Mouse (Mus musculus) heart, embryonic 14.5 days (tissue): ENCODE data around the gene 4930595D18Rik. TPM values are rescaled to one million over a fixed set of nuclear protein-coding genes. Genes with fewer than 3 reads are reported as not detected.

Source experiments
- ATAC-seq: fragments of 200-750 bp; cut with Nextera tagmentation; 2 replicates; pipeline ENCODE4 v1.8.0; 2017; ENCODE audit warnings: low read depth, moderate TSS enrichment; ENCODE audit not compliant: insufficient number of reproducible peaks, insufficient read depth, low FRiP score
- H3K27ac ChIP-seq, 2 experiments: fragments of 200-500 bp in 1 of 2; fragments of 300-500 bp in 1 of 2; sonication (generic) in 1 of 2; replicated peaks in 1 of 2; 2 replicates each; pipeline ENCODE4 v1.5.1; 2012 to 2014; ENCODE audit warnings: low read depth in 2 of 2, low read length in 2 of 2, control low read depth in 1 of 2, mild to moderate bottlenecking in 1 of 2, mixed read lengths in 1 of 2; ENCODE audit not compliant: control insufficient read depth in 1 of 2, insufficient read depth in 1 of 2
- H3K27me3 ChIP-seq: fragments of 300-500 bp; sonication (generic); 2 replicates; pipeline ENCODE4 v1.6.1; 2014; ENCODE audit warnings: mild to moderate bottlenecking, low read length, control low read depth; ENCODE audit not compliant: control insufficient read depth, insufficient read depth
- H3K36me3 ChIP-seq: fragments of 300-500 bp; sonication (generic); 2 replicates; pipeline ENCODE4 v1.6.1; 2014; ENCODE audit warnings: mild to moderate bottlenecking, control low read depth, low read length, mixed read lengths; ENCODE audit not compliant: control insufficient read depth, insufficient read depth
- H3K4me1 ChIP-seq, 2 experiments: fragments of 200-500 bp in 1 of 2; fragments of 300-500 bp in 1 of 2; sonication (generic) in 1 of 2; 2 replicates each; pipeline ENCODE4 v1.6.1; 2012 to 2014; ENCODE audit warnings: low read length in 2 of 2, control low read depth in 1 of 2, mixed read lengths in 1 of 2; ENCODE audit not compliant: control insufficient read depth in 2 of 2, insufficient read depth in 2 of 2
- H3K4me2 ChIP-seq: fragments of 300-500 bp; sonication (generic); 2 replicates; pipeline ENCODE4 v1.6.1; 2014; ENCODE audit warnings: mild to moderate bottlenecking, low read length
- H3K4me3 ChIP-seq, 2 experiments: fragments of 200-500 bp in 1 of 2; fragments of 300-500 bp in 1 of 2; sonication (generic) in 1 of 2; 2 replicates each; pipeline ENCODE4 v1.5.1; 2012 to 2014; ENCODE audit warnings: low read length in 2 of 2, mild to moderate bottlenecking in 2 of 2, control low read depth in 1 of 2, low read depth in 1 of 2, moderate library complexity in 1 of 2; ENCODE audit not compliant: control insufficient read depth in 1 of 2, insufficient read depth in 1 of 2
- H3K9ac ChIP-seq: fragments of 300-500 bp; sonication (generic); 2 replicates; pipeline ENCODE4 v1.6.1; 2014; ENCODE audit warnings: mild to moderate bottlenecking, low read length
- H3K9me3 ChIP-seq: fragments of 300-500 bp; sonication (generic); 2 replicates; pipeline ENCODE4 v1.6.1; 2016; ENCODE audit warnings: low read length, control low read depth; ENCODE audit not compliant: control insufficient read depth
- whole genome bisulfite sequencing: fragments of 180-500 bp; shearing (Covaris S2); extraction: QIAGEN DNeasy Blood & Tissue Kit; methylation state at CpG from one replicate; pipeline ENCODE4 v1.1.7; 2014; 5-methylcytosine and 5-hydroxymethylcytosine counted together
- polyA plus RNA-seq: library from polyadenylated mRNA; unstranded; fragments of >200 nt; fragmentation: Nextera tagmentation; extraction: Ambion mirVana; gene quantifications from 2 replicates; pipeline ENCODE4 v1.2.1, GENCODE M21; 2014

4930595D18Rik gene
- polyA plus RNA-seq, 1 experiment from 2014 or later = not detected

DNA sequence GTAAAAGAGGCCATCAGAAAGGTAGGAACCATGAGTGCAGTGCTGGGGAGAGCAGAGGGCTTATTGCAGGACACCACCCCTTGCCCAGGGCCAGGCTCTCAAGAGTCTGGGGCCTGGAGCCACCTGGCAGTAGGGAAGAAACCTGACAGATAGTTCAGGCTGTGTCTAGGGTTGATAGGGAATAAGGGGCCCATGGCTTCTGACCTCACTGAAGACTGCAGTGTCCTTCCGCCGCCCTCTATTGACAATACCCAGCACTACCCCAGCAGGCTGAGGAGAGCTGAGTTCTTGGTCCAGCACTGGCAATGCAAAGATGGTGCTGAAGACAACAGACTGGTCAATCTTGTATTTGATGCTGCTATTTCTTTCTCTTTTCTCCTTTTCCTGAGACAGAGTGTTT, 47.2 kb downstream of the 4930595D18Rik start:
- no peak overlapping the region for H3K4me2 ChIP-seq
- no peak overlapping the region for H3K27ac ChIP-seq
- ATAC-seq = no peak
- H3K9ac ChIP-seq = no peak overlapping the region
- WGBS = 64% methylated on average over 2 of the region's 2 CpGs
- H3K4me1 ChIP-seq = peaks cover 0 to 10% of the 10 kb centered on the region in 2 experiments; a peak in 2 of 4 replicates
- H3K4me3 ChIP-seq = no peak overlapping the region
- no peaks in the 10 kb centered on the region for H3K9me3 ChIP-seq
- no peaks in the 10 kb centered on the region for H3K36me3 ChIP-seq
- H3K27me3 ChIP-seq = no peaks in the 10 kb centered on the region

DNA sequence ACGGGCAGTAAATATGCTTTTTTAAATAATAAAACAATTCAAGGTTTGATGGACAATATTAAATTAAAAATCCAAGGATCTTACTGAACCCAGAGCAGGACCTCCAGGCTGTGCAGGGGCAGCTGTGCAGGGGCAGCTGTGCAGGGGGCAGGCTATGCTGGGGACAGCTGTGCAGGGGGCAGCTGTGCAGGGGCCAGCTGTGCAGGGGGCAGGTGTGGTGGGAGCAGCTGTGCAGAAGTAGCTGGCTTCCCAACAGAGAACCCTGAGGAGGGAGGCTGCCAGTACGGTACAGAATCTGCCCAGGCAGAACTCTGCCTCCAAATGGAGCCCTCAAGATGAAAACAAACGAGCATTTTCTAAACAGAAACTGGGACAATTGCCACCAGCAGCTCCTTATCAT, 48.3 kb downstream of the 4930595D18Rik start:
- 64% methylated on average over 3 of the region's 3 CpGs for WGBS
- H3K9me3 ChIP-seq = 0 out of 2 replicates have a peak, but pooled peaks cover 3% of the 10 kb centered on the region
- no peak for ATAC-seq

DNA sequence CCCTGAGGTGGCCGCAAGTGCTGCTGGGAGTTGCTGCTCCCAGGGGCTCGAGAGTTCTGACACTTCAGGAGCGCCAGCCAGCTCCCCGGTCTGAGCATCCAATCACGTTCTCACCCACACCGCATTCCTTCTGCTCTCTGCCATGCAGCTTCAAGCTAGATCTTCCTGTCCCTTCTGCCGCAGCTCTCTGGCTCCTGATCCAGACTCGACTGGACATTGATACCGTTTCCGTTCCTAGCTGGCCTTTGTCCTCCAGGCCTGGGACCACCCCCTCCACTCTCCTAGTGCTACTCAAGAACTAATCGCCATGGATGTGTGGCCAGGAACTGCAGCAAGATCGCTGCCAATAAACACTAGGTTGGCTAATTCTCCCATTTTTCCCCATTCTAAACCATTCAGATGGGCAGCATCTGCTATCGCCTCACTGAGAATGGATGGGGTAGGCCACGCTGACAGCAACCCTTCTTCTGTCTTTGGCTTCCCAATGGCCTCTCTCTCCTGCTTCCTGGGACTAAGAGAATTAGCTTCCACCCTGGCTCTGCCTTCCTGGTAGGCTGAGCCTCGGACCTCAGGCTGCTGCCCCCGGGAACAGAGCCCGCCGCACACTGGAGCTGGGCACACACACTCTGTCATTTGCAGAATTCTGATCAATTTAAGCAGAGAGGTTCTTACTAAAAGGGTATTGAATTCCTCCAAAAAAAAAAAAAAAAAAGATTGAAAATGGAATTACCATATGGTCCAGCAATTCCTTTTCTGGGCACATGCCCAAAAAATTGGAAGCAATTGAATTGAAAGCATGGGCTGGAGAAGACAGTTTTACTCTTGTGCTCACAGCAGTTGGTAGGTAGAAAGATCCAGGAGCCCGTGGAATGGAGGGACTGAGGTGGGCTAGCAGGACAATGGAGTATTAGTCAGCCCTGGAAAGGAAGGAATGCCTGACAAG, 49.2 kb downstream of the 4930595D18Rik start:
- 50% methylated on average over 19 of the region's 19 CpGs for WGBS
- Histone ChIP-seq H3K4me2 (no peak overlapping the region), H3K27ac (no peak overlapping the region), H3K9ac (peak overlapping the region; percentile 6; the same call in 1 of the 2 replicates), H3K27me3 (no peaks in the 10 kb centered on the region), H3K4me1 (peaks cover 0 to 10% of the 10 kb centered on the region in 2 experiments; a peak in 2 of 4 replicates), H3K9me3 (0 out of 2 replicates have a peak, but pooled peaks cover 5% of the 10 kb centered on the region), H3K36me3 (no peaks in the 10 kb centered on the region), H3K4me3 (peak overlapping the region in 1 of 2 experiments; percentile 5; a peak in 1 of 4 replicates)
- ATAC-seq = no peak; the same call in 1 of the 2 replicates

More for the DNA sequence above, 48.3 kb downstream of the 4930595D18Rik start:
- Histone ChIP-seq H3K36me3 (no peaks in the 10 kb centered on the region), H3K4me1 (peaks cover 0 to 10% of the 10 kb centered on the region in 2 experiments; a peak in 2 of 4 replicates), H3K4me2 (no peak overlapping the region), H3K4me3 (no peak overlapping the region), H3K27ac (no peak overlapping the region), H3K9ac (no peak overlapping the region), H3K27me3 (no peaks in the 10 kb centered on the region)

DNA sequence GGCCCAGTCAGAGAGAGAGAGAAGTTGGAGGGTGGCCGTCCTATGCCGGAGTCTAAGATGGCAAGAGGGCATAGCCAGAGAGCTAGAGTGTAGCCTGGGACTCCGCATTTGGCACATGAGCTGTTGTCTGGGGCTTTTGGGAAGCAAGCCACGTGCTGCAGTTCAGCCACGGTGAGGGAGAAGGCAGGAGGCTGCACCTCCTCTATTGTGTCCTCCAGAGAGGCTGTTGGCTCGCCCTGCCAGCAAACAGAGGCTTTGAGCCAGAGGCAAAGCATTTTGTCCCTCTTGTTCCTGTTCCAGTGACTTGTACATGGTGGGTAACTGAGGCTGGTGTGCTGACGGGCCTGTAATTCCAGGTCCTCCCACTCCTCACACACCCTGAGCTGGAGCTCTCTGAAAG, 50.1 kb downstream of the 4930595D18Rik start:
- Histone ChIP-seq H3K9me3 (0 out of 2 replicates have a peak, but pooled peaks cover 5% of the 10 kb centered on the region), H3K27me3 (no peaks in the 10 kb centered on the region), H3K27ac (no peak overlapping the region), H3K9ac (no peak overlapping the region), H3K4me3 (no peak overlapping the region), H3K36me3 (no peaks in the 10 kb centered on the region), H3K4me1 (peaks cover 0 to 10% of the 10 kb centered on the region in 2 experiments; a peak in 2 of 4 replicates), H3K4me2 (no peak overlapping the region)
- 80% methylated on average over 7 of the region's 7 CpGs for WGBS
- ATAC-seq = no peak

DNA sequence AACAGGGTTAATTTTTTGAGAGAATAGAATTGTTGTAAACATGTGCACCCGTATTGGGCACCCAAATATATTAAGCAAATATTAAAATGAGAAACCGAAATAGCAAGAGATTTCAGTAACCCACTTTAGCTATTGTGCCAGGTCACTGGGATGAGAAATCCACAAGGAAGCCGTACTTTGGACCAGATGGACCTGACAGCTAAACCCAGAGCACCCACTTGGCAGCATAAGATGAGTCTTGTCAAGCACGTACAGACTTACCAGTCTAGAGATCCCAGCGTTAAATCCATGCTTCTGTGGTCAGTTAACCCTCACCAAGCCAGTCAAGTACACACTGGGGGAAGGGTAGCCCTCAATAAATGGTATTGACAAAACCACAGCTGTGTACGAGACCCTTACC, 58.6 kb downstream of the 4930595D18Rik start:
- H3K4me1 ChIP-seq = no peaks in the 10 kb centered on the region
- no peak overlapping the region for H3K4me3 ChIP-seq
- no peaks in the 10 kb centered on the region for H3K27me3 ChIP-seq
- 73% methylated on average over 6 of the region's 6 CpGs for WGBS
- H3K27ac ChIP-seq = no peak overlapping the region
- no peak overlapping the region for H3K9ac ChIP-seq
- no peak for ATAC-seq
- no peak overlapping the region for H3K4me2 ChIP-seq
- H3K9me3 ChIP-seq = 0 out of 2 replicates have a peak, but pooled peaks cover 3% of the 10 kb centered on the region
- H3K36me3 ChIP-seq = no peaks in the 10 kb centered on the region

DNA sequence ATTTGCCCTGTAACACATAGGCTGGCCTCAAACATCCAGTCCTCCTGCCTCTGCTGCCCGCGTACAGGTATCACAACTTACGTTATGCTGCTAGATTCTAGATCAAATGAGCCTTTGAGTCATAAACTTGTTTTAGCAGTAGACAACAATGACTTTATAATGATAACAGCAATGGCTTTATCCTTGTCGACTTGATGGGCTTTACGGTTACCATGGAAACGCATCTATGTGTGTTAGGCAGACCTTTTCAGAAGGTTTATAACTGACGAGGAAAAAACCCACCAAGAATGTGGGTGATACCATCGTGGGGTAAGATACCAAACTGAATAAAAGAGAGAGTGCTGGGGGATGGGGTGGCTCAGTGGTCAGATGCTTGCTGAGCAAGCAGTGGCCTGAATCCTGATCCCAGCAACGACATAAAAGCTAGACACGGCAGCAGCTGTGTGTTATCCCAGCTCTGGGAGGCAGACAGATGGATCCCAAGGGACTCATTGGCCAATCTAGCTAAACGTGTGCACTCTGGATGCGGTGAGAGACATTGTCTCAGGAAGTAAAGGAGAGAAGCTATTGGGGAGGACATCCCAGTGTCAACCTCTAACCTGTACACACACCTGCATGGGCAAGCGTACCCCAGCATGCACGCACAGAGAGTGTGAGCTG, 59.6 kb downstream of the 4930595D18Rik start:
- Histone ChIP-seq H3K9me3 (0 out of 2 replicates have a peak, but pooled peaks cover 3% of the 10 kb centered on the region), H3K4me3 (no peak overlapping the region), H3K36me3 (0 out of 2 replicates have a peak, but pooled peaks cover 2% of the 10 kb centered on the region), H3K4me1 (no peaks in the 10 kb centered on the region), H3K27ac (no peak overlapping the region), H3K27me3 (no peaks in the 10 kb centered on the region), H3K9ac (no peak overlapping the region), H3K4me2 (no peak overlapping the region)
- 74% methylated on average over 14 of the region's 14 CpGs for WGBS
- ATAC-seq = no peak

DNA sequence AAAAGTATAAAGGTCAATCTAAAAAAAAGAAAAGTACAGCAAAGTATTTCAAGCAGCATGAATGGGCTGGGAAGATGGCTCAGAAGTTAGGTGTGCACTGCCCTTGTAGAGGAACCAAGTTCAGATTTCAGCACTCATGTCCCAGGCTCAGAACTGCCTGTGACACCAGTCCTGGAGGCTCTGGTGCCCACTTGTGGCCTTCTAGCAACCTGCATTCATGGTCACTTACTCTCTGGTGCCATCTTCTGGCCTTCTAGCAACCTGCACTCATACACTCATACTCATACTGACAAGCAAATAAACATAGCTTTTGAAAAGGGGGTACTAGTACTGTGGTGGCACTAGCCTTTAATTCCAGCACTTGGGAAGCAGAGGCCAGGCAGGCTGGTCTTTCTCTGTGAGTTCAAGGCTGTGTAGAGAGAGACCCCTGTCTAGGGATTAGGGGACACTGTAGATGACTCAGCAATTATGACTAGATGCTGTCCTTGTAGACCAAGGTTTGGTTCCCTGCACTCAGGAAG, 61.9 kb downstream of the 4930595D18Rik start:
- Histone ChIP-seq H3K4me1 (no peaks in the 10 kb centered on the region), H3K4me2 (no peak overlapping the region), H3K9me3 (0 out of 2 replicates have a peak, but pooled peaks cover 3% of the 10 kb centered on the region), H3K27ac (no peak overlapping the region), H3K9ac (no peak overlapping the region), H3K27me3 (no peaks in the 10 kb centered on the region), H3K4me3 (no peak overlapping the region), H3K36me3 (peaks cover 22% of the 10 kb centered on the region; the same call in 1 of the 2 replicates)
- ATAC-seq = no peak
